ENCODE assay signal across 18 mouse cellular contexts in the genomic region with DNA sequence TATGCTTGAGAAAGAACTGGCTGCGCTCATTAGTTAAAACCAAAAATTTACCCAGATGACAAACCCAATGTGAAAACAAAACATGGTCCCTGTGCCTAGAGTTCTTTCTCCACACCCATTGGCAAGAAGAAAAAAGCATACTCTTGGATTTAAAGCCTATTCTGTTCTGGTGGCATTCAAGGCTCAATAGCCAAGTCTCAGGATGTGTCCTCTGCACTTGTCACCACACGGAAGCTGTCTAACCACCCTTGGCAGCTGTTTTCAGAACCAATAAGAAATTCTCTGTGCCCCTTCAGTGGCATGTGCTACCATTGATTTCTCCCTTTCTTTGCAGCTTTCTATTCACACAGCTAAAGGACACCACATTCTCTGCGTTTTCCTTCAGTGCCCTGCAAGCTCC. TPM values are rescaled to one million over a fixed set of nuclear protein-coding genes. Genes with fewer than 3 reads are reported as not detected.
A peak's percentile ranks its signal among the peaks of the same experiment; 100 is the strongest.
DNase-seq lines count a peak whose midpoint lies in the region; ATAC-seq and TF ChIP-seq lines count a peak whose summit lies in the region.
"Had no signal": no experiment of that assay in that cellular context is flagged by ENCODE, and none has a peak within 500 bp of the region (broad histone marks: within the 10 kb centered on the region; RNA-seq: fewer than 3 reads in every experiment).

No protein-coding gene starts in this region.

- TF ChIP-seq CTCF in forebrain, postnatal 0 days (IDR thresholded peaks at IDR 0.05; ENCODE audit: low read depth) = no peak
- TF ChIP-seq CTCF in layer of hippocampus, adult 2 months (conservative IDR thresholded peaks at IDR 0.05) = no peak
- no peak for TF ChIP-seq CTCF in brain, embryonic 14.5 days (IDR thresholded peaks at IDR 0.05; ENCODE audit: borderline replicate concordance, extremely low read depth, insufficient read depth, insufficient read length)
- TF ChIP-seq CTCF in gastrocnemius, adult 2 months (IDR thresholded peaks at IDR 0.05) = no peak

- no peak overlapping the region for H3K27ac ChIP-seq in forebrain, embryonic 14.5 days (ENCODE audit: low read depth, low read length)
- H3K27ac ChIP-seq in forebrain, embryonic 12.5 days = no peak overlapping the region
- no peak overlapping the region for H3K27ac ChIP-seq in forebrain, embryonic 16.5 days (ENCODE audit: low read length)
- no peak overlapping the region for H3K27ac ChIP-seq in forebrain, postnatal 0 days (ENCODE audit: low read depth, low read length)
- 0 out of 2 replicates have a peak overlapping the region, but pooled peaks have one; percentile 28 for H3K27ac ChIP-seq in layer of hippocampus, adult 2 months
- H3K27ac ChIP-seq in gastrocnemius, adult 2 months = no peak overlapping the region
- H3K27ac ChIP-seq: embryonic facial prominence, embryonic 10.5 days; embryonic facial prominence, embryonic 12.5 days had no signal

- ATAC-seq in forebrain, embryonic 14.5 days = peak; percentile 62
- ATAC-seq in forebrain, embryonic 12.5 days (ENCODE audit: low FRiP score) = no peak
- peak; percentile 71 for ATAC-seq in forebrain, embryonic 16.5 days
- no peak for ATAC-seq in forebrain, postnatal 0 days

- intact Hi-C loops in gastrocnemius, adult 2 months (cut with DNase I) = no loop called here

- no peaks in the 10 kb centered on the region for H3K4me1 ChIP-seq in forebrain, embryonic 14.5 days (ENCODE audit: control insufficient read depth, insufficient read depth, low read length)
- no peaks in the 10 kb centered on the region for H3K4me1 ChIP-seq in forebrain, embryonic 12.5 days
- no peaks in the 10 kb centered on the region for H3K4me1 ChIP-seq in forebrain, embryonic 16.5 days (replicated peaks; ENCODE audit: control insufficient read depth, insufficient read depth, low read length)
- no peaks in the 10 kb centered on the region for H3K4me1 ChIP-seq in forebrain, postnatal 0 days (ENCODE audit: insufficient read depth)
- H3K4me1 ChIP-seq: embryonic facial prominence, embryonic 10.5 days; embryonic facial prominence, embryonic 12.5 days had no signal

- no peak overlapping the region for H3K4me3 ChIP-seq in forebrain, embryonic 14.5 days (ENCODE audit: low read depth, low read length)
- no peak overlapping the region for H3K4me3 ChIP-seq in forebrain, embryonic 12.5 days (replicated peaks)
- H3K4me3 ChIP-seq in forebrain, embryonic 16.5 days (replicated peaks; ENCODE audit: low read length) = no peak overlapping the region
- no peak overlapping the region for H3K4me3 ChIP-seq in forebrain, postnatal 0 days (ENCODE audit: low read depth, low read length)
- H3K4me3 ChIP-seq in layer of hippocampus, adult 2 months = no peak overlapping the region
- no peak overlapping the region for H3K4me3 ChIP-seq in gastrocnemius, adult 2 months
- H3K4me3 ChIP-seq: embryonic facial prominence, embryonic 10.5 days; embryonic facial prominence, embryonic 12.5 days had no signal

- no peak for TF ChIP-seq POLR2A in brain, embryonic 14.5 days (IDR thresholded peaks at IDR 0.05; ENCODE audit: borderline replicate concordance, extremely low read depth, insufficient read depth, insufficient read length, poor library complexity, severe bottlenecking)

- 31% methylated on average over 3 of the region's 3 CpGs for whole genome bisulfite sequencing in forebrain, embryonic 14.5 days
- 51% methylated on average over 3 of the region's 3 CpGs for WGBS in forebrain, embryonic 12.5 days
- 14% methylated on average over 3 of the region's 3 CpGs for WGBS in forebrain, embryonic 16.5 days
- 27% methylated on average over 3 of the region's 3 CpGs for WGBS in forebrain, postnatal 0 days

- H3K36me3 ChIP-seq in forebrain, embryonic 14.5 days (ENCODE audit: control insufficient read depth, insufficient read depth, low read length) = no peaks in the 10 kb centered on the region
- no peaks in the 10 kb centered on the region for H3K36me3 ChIP-seq in forebrain, embryonic 12.5 days (replicated peaks)
- no peaks in the 10 kb centered on the region for H3K36me3 ChIP-seq in forebrain, embryonic 16.5 days (ENCODE audit: control insufficient read depth, insufficient read depth)
- no peaks in the 10 kb centered on the region for H3K36me3 ChIP-seq in forebrain, postnatal 0 days (ENCODE audit: insufficient read depth)
- H3K36me3 ChIP-seq: embryonic facial prominence, embryonic 10.5 days; embryonic facial prominence, embryonic 12.5 days had no signal

- H3K9me3 ChIP-seq in forebrain, embryonic 14.5 days (replicated peaks; ENCODE audit: control insufficient read depth, low read length) = no peaks in the 10 kb centered on the region
- H3K9me3 ChIP-seq in forebrain, embryonic 12.5 days = no peaks in the 10 kb centered on the region
- no peaks in the 10 kb centered on the region for H3K9me3 ChIP-seq in forebrain, embryonic 16.5 days (ENCODE audit: control insufficient read depth, low read length)
- H3K9me3 ChIP-seq in forebrain, postnatal 0 days (ENCODE audit: low read length) = no peaks in the 10 kb centered on the region
- H3K9me3 ChIP-seq: embryonic facial prominence, embryonic 10.5 days; embryonic facial prominence, embryonic 12.5 days had no signal

- H3K4me2 ChIP-seq in forebrain, embryonic 14.5 days (ENCODE audit: low read length) = no peak overlapping the region
- H3K4me2 ChIP-seq in forebrain, embryonic 12.5 days = no peak overlapping the region
- H3K4me2 ChIP-seq in forebrain, embryonic 16.5 days (ENCODE audit: low read length) = no peak overlapping the region
- no peak overlapping the region for H3K4me2 ChIP-seq in forebrain, postnatal 0 days (ENCODE audit: low read depth)
- H3K4me2 ChIP-seq: embryonic facial prominence, embryonic 12.5 days had no signal

- peak; percentile 68 for DNase-seq in forebrain, embryonic 14.5 days (ENCODE audit: low spot score)
- no peak for DNase-seq in forebrain, postnatal 0 days
- DNase-seq in layer of hippocampus, adult 2 months (ENCODE audit: low spot score in 2 of 2) = no peak
- no peak for DNase-seq in layer of hippocampus, postnatal 36 days
- DNase-seq in brain, embryonic 14.5 days (ENCODE audit: low read depth) = peak; percentile 78
- DNase-seq in gastrocnemius, adult 2 months = no peak
- DNase-seq: adrenal gland, adult 2 months; adrenal gland, postnatal 10 days; adrenal gland, postnatal 25 days; cerebellum, adult 11-12 months; cerebellum, adult 2 months; cerebellum, adult 9-10 months; cerebellum, postnatal 10 days; cerebellum, postnatal 25 days had no signal

- no peak overlapping the region for H3K9ac ChIP-seq in forebrain, embryonic 14.5 days (ENCODE audit: low read length)
- no peak overlapping the region for H3K9ac ChIP-seq in forebrain, embryonic 12.5 days
- H3K9ac ChIP-seq in forebrain, embryonic 16.5 days (replicated peaks; ENCODE audit: low read depth, low read length) = no peak overlapping the region
- H3K9ac ChIP-seq in forebrain, postnatal 0 days = no peak overlapping the region
- H3K9ac ChIP-seq: embryonic facial prominence, embryonic 12.5 days had no signal

- H3K27me3 ChIP-seq in forebrain, embryonic 14.5 days (replicated peaks; ENCODE audit: control insufficient read depth, insufficient read depth, low read length) = no peaks in the 10 kb centered on the region
- no peaks in the 10 kb centered on the region for H3K27me3 ChIP-seq in forebrain, embryonic 12.5 days
- no peaks in the 10 kb centered on the region for H3K27me3 ChIP-seq in forebrain, embryonic 16.5 days (replicated peaks; ENCODE audit: control insufficient read depth, insufficient read depth, low read length)
- no peaks in the 10 kb centered on the region for H3K27me3 ChIP-seq in forebrain, postnatal 0 days (ENCODE audit: insufficient read depth, low read length)
- H3K27me3 ChIP-seq: embryonic facial prominence, embryonic 12.5 days had no signal

RNA-seq across cellular contexts. Expression of a gene that starts 5.6 kb away (rescaled TPM):
- 2.5 and 2.8 TPM in 2 replicates for polyA plus RNA-seq in forebrain, embryonic 14.5 days (2014; fragmentation: Nextera tagmentation; extraction: Ambion mirVana)
- 3.7 and 4.3 TPM in 2 replicates for polyA plus RNA-seq in forebrain, embryonic 12.5 days (2016; fragmentation: Nextera tagmentation; extraction: Ambion mirVana)
- 1.9 and 2.0 TPM in 2 replicates for polyA plus RNA-seq in forebrain, embryonic 16.5 days (2015; fragmentation: Nextera tagmentation; extraction: Ambion mirVana)
- 1.00 and 1.2 TPM in 2 replicates for total RNA-seq in forebrain, postnatal 0 days (2014; rRNA removed)
- 1.4 and 2.6 TPM in 2 replicates for polyA plus RNA-seq in forebrain, postnatal 0 days (2015; fragmentation: Nextera tagmentation; extraction: Ambion mirVana)
- 10 to 100 TPM; 18.3 to 23.4 TPM for total RNA-seq in layer of hippocampus, adult 2 months (2021)
- total RNA-seq in layer of hippocampus, postnatal 36 days (2021) = 10 to 100 TPM; 15.7 to 16.5 TPM
- 0.44 and 0.60 TPM in 2 replicates for polyA plus RNA-seq in brain, embryonic 14.5 days (2012; rRNA removed)
- total RNA-seq in gastrocnemius, adult 2 months (2021) = 1 to 10 TPM in 1 of 2 experiments, under 1 TPM in 1; 0.74 to 2.7 TPM

RNA-seq across cellular contexts. Expression of a gene that starts 26.1 kb away (rescaled TPM):
- 1.2 and 1.3 TPM in 2 replicates for polyA plus RNA-seq in forebrain, embryonic 14.5 days (2014; fragmentation: Nextera tagmentation; extraction: Ambion mirVana)
- 1.4 TPM in 2 replicates for polyA plus RNA-seq in forebrain, embryonic 12.5 days (2016; fragmentation: Nextera tagmentation; extraction: Ambion mirVana)
- polyA plus RNA-seq in forebrain, embryonic 16.5 days (2015; fragmentation: Nextera tagmentation; extraction: Ambion mirVana) = 1.4 and 2.1 TPM in 2 replicates
- total RNA-seq in forebrain, postnatal 0 days (2014; rRNA removed) = 1.3 and 2.1 TPM in 2 replicates
- 0.87 and 1.1 TPM in 2 replicates for polyA plus RNA-seq in forebrain, postnatal 0 days (2015; fragmentation: Nextera tagmentation; extraction: Ambion mirVana)
- 1 to 10 TPM; 4.8 to 5.8 TPM for total RNA-seq in layer of hippocampus, adult 2 months (2021)
- total RNA-seq in layer of hippocampus, postnatal 36 days (2021) = 1 to 10 TPM; 5.1 to 7.0 TPM
- 1.3 and 2.6 TPM in 2 replicates for polyA plus RNA-seq in brain, embryonic 14.5 days (2012; rRNA removed)
- 1 to 10 TPM; 5.7 to 7.1 TPM for total RNA-seq in gastrocnemius, adult 2 months (2021)

Comparison
In these comparisons a context has a peak if more than half of its experiments do, and no peak if none do; other contexts are left out.
1. ATAC-seq: peak in forebrain, embryonic 14.5 days (single experiment) and forebrain, embryonic 16.5 days (single experiment); none in forebrain, embryonic 12.5 days (single experiment) and forebrain, postnatal 0 days (single experiment).
2. DNase-seq: peak in forebrain, embryonic 14.5 days (single experiment) and brain, embryonic 14.5 days (single experiment); none in forebrain, postnatal 0 days (single experiment), layer of hippocampus, adult 2 months (0 of 2), layer of hippocampus, postnatal 36 days (0 of 2) and gastrocnemius, adult 2 months (single experiment).